Mouse (Mus musculus): ENCODE data around the gene Draxin.

Gene Draxin

DNA sequence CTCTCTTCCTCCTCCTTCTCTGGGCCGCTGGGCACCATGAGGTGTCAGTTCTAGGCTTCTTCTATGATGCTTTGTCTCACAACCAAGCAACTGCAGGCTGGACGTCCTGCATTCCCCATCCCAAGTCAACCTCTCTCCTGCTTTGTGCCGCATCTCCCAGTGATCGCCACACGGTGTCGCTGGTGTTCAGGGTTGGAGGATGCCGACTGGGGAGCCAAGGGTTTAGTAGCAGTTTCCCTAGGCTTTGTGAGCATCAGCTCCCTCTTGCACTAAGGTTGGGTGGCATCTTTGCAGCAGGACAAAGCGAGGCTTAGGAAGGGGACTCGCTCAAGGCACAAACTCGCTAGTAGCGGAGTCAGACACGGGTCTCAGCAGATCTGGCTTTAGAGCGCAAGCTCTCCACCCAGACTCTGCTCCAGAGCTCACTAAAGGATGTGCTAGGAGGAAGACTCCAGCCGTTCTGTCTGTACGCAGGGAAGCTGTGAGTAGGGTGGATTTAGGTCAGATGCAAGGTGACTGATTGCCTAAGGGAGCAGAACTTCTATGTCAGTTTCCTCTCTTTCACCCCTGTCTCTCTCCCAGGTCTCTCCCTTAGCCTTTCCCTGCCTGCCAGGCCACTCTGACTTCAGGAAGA lies 15.6 kb downstream of the Draxin start:
- DNase-seq, result peak; percentile 91

DNA sequence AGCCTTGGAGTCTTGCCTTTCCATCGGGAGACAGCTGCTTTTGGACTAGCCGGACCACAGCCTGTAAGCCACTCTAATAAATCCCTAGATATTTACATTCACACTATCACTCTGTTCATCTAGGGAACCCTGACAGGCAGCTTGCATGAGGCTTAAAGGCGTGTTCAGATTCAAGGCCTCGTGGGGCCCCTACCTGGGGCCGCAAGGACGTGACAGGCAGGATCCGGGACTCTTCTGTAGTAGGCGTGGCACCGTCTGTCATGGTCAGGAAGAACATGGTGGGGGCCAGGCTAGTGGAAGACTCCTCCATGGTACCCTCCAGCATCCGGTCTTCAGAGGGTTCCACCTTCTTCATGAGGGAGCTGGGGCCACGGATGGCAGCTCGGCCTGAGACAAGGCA lies 18.0 kb downstream of the Draxin start:
- no peak for DNase-seq

DNA sequence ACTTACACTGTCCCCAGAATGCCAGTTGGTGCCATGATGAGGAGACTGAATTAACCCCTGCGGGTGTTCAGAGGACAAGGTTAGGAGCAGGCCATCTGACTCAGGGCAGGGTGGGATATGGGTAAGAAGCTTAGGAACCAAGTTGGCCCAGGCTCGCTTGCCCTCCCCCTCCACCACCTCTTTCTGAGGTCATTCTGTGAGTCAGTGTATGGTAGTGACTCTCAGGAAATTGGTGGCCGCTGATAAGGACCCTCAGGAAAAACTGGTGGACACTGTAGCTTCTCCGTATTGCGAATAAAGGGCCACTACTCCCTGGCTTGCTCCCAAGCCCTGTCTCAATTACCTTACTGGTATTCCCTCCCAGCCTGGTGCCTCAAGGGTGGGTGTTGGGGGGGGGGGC lies 21.3 kb downstream of the Draxin start:
- DNase-seq, result no peak

DNA sequence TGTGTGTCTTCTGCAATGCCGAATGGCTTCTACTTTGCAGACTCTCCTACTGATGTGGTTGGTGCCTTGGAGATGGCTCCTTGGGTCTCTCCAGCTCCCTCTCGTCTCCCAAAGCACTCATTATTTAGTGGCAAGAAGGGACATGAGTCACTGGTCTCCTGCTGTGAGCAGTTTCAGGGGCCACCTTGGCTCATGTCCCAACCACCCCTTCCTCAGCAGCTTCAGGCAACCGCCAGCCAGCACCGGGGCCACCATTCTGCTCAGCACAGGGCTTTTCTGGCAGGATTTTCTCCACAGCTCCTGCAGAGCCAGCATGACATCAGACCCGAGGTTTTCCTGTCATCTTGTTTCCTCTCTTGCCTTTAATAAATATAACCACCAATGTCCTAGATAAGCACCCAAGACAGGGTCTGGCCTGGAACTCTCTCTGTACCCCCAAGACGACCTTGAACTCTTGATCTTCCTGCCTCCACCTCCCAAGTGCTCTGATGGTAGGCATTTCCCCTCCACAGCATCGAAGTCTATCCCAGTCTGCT lies 21.9 kb downstream of the Draxin start:
- no peak for DNase-seq

DNA sequence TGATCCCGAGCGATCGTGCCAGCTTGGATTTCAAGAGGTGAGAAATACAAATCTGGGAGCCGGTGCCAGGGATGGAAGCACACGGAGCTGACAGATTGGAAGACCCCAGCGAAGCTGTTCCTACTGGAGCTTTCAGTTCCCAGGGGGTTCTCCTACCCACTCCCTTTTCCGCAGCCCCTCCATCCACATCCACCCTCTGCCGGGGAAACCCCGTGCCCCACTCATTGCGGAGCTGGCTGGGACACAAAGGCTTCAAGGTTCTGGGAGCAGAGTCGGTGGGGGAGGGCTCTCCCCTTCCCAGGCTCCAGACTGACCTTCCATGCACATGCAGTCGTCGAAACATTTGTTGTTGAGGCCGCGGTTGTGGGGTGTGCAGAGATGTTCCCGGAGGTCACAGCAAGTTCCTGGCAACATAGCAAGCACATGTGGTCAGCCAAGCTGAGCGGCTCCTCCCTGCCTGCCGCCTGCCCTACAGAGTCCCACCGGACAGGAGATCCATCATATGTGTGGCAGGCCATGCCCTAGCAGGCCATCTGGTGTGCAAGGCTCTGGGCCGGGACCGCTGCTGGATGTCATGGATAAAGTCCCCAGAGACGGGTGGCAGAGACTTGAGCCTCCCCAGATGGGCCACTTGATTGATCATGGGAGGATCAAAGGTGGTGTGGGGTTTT lies 22.7 kb downstream of the Draxin start:
- peak; percentile 47 for DNase-seq

DNA sequence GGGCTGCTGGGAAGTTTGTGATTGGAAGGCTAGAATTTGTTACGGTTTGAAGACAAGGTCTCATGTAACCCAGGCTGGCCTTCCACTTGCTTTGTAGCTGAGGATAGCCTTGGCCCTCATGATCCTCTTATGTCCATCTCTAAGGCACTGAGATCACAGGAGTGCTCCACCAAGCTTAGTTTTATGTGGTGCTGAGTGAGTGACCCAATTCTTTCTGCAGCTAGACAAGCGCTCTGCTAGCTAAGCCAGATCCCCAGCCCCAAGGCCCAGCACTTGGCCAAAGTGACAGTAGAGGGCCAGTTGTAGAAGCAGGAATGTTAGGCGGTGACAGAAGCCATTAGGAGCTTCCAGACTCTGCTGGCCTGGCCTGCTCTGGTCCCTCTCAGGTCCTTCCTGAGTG lies 26.4 kb downstream of the Draxin start:
- no peak for DNase-seq

DNA sequence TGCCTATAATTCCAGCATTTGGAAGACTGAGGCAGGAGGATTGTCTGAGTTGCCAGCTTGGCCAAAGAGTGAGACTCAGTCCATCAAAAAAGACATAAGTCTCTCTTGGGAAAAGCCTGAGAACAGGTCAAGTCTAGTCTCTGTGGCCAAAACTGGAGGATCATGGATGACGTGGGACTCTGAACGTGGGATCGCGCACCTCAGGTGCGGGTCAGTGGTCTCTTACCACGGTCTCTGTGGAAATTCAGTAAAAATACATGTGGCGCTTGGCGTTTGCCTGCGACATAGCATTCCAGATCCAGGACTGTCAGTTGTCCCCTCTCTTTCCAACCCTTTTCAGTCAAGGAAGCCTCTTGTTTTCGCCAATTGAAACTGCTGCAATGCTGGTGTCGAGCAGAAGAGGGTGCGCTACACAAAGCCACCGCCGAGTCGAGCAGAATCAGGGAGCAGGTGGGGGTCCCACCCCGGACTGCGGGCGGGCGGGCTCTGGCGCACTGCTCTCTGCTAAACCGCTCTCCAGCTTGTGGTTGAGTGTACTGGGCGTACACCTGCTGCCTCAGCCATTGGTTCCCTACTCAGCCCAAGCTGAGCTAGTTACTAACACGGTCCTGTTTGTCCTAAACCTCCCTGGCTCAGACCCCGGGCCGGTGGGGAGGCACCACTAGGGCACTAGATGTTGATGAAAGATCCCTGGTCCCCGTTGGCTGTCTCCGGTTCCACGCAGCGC lies 28.5 kb downstream of the Draxin start:
- DNase-seq, result peak; percentile 73

DNA sequence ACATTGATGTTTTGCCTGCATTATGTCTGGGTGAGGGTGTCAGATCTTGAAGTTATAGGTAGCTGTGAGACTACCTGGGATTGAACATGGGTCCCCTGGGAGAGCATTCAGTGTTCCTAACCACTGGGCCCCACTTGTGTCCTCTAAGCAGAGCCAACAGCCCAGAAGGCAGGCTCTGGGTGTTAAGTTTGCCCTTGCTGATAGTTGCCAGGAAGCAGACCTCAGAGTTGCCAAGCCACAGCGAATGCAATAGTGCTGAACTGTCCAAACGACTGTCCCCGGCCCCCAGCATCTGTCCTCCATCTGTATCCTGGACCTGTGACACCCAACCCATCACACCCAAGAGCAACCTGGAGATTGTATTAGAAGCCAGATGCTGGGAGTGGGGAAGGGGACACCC lies 31.8 kb downstream of the Draxin start:
- no peak for DNase-seq

DNA sequence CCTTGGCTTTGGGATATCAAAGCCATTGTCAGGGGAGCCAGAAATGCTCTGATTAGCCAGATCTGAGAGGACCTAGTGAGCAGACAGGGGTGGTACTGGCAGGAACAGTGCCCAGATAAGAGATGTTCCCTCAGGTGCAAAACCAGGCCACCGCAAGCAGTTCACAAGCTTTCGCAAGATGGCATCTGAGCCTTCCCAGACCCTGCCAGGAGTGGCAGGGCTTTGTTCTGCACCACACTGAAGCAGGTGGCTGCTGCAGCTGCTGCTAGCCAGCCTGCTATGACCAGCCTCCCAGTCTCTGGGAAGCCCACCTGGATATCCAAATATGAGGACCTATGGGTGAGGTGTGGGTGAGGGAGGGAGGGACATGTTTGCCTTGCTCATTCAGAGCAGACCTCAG lies 32.6 kb downstream of the Draxin start:
- no peak for DNase-seq

DNA sequence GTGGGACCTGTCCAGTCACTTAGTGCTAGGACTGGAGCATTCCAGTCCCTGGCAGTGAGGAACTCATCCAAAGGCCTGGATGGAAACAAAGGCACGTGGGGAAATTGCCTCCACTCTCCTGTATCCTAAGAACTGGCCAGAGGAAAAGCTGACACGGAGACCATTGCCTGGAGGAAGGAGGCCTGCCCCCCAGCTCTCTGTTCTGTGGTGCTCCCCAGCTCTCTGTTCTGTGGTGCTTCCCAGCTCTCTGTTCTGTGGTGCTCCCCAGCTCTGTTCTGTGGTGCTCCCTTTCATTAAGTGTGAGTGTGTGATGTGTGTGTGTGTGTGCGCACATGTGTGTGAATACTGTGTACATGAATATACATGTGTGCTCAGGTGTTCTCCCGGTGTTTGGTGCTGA lies 35.4 kb downstream of the Draxin start:
- DNase-seq, result no peak

DNA sequence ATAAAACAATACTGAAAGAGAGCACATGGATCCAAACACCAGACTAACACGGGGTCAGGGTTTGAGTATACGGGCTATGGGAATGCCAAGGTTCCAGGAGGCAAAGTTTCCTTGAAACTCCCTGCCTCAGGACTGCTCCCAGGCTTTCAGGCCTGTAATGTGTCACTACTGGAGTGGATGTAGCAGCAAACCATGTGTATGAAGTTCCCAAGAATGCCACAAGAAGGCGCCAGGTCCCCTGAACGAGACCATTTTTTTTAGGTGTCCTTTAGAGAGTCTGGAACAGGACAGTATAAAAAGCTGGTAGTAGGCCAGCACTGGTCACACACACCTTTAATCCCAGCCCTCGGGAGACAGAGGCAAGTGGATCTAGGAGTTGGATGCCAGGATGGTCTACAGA lies 36.3 kb downstream of the Draxin start:
- no peak for DNase-seq

DNA sequence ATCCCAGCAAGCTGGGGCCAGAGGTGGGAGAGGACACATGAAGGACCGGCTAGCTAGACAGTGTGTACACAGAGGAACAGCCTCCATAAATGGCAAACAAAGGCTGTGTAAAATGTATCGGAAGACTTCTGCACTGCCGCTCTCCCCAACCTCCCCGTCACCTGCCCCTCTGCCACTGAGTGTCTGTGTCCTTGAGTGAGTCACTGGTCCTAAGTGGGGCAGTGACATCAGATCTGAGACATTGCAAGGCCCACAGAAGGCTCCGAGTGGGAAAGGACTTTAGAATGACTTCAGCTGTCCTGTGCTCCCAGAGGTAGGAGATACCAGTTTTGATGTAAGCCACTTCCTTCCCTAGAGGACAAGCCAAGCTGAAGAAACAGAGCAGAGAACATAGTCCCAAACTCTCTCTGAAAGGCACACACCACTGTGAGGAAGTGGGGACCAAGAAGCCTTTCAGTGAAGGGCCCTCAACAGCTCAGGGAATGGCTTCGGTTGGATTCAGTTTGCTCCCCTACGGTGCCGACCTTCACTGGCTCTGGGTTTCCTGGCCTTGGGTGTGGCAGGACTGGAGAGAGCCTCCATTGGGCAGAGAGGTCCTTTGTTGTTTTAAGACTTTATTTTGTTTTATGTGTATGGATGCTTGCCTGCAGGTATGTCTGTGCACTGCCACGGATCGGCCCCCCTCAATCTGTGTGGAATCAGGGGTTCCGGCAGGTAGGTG lies 37.8 kb downstream of the Draxin start:
- DNase-seq, result no peak

DNA sequence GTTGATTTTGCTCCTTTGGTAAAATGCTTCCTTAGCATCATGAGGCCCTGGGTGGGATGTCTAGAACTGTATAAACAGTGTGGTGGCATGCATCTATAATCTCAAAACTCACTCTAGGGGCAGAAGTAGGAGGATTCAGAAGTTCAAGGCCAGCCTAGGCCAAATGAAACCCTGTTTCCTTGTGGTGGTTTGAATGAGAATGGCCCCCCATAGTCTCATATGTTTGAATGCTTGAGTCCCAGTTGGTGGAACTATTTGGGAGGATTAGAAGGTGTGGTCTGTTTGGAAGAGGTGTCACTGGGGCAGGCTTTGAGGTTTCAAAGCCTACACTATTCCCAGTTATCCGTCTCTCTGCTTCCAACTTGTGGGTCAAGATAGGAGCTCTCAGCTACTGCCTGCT lies 39.3 kb downstream of the Draxin start:
- DNase-seq, result no peak

DNA sequence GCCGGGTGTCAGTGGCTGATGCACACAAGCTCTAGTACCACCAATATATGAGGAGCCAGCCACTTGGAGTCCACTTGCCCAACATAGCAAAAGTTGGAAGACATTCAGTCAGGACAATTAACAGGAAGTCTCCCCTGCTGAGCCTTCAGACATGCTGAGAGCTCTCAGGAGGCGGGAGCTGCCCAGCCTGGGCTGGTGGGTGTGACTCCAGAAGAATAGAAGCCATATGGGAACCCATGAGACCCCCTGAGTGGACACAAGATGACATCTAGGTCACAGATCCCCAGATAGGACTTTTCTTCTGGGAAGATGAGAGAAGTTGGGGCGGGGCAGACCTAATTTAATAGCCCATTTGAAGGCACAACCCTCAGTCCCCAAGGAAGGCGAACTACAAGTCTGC lies 41.3 kb downstream of the Draxin start:
- no peak for DNase-seq

DNA sequence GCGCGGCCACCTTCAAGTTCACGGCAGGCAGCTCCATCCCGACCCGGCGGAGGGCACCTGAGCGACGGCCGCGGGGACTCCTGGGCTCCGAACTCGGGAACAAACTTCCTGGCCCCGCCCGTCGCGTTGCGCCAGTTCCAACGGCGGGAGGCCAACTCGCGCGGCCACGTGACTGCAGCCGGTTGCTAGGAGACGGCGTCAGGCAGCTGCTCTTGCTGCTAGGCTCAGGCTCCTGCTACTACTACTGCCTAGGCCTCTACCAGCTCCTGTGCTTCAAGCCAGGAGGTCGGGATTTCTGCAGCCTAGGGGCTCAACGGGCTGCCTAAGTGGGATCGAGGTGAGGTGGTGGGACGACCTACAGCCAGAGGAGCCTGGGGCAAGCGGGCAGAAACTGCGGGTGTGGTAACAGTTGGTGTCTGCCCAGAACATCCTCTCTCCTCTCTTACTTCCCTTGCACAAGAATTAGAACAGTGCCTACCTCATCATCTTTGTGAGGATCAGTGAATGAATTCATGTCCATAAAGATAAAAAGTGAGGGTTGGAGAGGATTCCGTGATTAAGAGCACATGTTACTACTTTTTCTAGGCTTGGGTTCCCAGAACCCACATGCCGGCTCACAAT lies 42.5 kb downstream of the Draxin start, which contains the start of gene Agtrap:
TSS of gene Agtrap (minus strand) at position 125 of the 621 bp plus-strand sequence.
- peak; percentile 93 for DNase-seq

DNA sequence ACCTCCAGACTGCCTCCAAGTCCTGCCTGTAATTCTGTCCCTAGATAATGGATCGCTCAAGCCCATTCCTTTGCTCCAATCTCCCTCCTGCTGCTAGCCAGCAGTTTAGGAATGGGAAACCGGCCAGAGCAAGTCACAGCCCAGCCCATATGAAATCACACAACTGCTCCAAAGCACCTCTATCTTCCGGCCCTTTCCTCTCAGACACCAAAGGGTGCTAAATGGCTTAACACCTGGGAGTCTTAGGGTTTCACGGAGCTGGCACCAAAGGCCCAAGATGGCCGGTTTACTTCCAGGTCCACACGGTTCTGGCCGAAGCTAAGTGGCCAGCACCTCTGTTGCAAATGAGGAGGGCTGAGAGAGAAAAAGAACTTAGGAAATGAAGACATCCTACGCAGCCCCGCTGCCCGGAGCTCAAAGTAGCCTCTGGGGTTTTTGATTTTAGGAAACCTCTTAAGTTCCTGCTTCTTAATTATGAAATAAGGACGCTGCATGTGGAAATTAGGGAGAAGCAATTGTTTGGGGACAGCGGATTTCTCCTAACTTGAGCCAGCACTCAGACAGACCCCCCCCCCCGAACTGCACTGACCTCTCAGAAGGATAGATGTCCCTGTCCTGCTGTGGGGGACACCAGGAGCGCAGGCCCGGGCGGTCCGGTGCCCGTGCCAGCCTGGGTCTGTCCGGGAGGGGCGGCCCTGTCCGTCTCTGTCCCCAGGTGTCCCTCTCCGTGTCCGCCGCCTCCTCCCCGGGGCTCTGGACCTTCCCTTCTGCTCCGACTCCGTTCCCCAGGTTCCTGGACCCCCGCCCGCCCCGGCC lies 43.2 kb downstream of the Draxin start:
- no peak for DNase-seq

DNA sequence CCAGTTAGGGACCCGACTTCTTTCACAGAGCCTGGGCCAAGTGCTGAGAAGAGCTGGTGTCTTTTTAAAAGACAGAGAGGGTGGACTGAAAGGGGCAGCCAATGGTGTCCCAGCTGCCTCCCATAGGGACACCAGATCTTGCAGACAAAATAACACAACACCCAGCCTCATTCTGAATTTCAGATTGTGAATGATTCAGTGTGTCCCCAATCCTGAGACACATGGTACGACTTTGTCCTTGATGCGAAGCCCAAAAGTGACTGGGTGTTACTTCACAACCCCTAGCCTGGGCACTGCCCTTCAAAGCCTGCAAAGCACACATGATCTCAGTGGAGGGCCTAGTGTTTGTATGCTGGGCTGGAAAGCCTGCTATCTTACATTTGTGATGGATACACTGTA lies 44.6 kb downstream of the Draxin start:
- no peak for DNase-seq

DNA sequence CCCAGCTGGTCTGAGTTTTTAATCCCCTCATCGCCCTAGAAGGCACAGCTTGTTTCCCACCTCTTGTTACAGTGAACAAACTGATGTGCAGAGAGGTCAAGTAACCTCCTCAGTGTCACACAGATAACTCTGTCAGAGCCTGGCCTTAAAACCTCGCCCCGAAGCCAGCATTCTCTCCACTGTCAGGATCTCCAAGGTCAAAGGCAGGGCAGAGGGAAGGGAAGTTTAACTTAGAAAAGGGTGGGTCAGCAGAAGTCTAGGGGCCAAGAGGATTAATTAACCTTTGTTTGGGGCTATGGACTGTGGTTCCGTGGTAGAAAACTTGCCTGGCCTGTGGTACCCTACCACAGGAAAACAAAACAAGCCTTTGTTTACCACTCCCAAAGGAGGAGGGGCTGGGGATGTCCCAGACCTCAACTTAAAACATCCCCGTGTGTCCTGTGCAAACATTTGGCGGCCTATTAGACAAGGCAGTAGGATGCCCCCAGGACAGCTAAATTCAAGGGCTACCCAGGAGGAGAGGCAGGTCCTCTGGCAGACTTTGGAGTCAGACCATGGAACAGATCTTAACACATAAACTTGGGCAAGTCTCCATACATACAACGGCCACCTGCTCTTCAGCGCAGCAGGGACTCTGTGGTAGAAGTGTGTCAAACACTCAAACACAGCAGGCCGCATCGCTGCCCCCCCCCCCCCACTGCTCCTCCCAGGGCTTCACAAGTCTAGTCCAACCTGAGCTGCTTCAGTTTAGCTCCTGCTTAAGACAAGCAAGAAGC lies 45.2 kb downstream of the Draxin start:
- DNase-seq, result no peak

DNA sequence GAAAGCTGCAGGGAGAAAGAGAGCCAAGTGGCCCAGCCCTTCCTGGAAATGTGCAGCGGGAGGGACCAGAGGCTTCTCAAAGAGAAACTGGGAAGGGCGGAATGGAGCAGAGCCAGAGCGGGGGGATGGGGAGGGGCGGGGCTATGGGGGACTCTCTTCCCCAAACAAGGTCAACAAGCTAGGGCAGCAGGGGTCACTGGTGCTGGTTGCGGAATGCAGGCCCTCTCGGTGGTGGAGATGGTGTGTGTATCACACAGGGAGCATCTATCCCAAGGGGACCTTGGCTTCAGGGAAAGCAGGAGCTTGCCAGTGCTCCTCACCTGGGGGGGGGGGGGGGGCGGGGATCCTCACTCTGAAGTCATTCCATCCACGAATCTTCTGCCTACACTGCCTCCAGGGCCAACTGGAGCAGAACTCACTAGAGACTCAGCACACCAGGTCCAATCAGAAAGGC lies 46.2 kb downstream of the Draxin start:
- DNase-seq, result no peak

DNA sequence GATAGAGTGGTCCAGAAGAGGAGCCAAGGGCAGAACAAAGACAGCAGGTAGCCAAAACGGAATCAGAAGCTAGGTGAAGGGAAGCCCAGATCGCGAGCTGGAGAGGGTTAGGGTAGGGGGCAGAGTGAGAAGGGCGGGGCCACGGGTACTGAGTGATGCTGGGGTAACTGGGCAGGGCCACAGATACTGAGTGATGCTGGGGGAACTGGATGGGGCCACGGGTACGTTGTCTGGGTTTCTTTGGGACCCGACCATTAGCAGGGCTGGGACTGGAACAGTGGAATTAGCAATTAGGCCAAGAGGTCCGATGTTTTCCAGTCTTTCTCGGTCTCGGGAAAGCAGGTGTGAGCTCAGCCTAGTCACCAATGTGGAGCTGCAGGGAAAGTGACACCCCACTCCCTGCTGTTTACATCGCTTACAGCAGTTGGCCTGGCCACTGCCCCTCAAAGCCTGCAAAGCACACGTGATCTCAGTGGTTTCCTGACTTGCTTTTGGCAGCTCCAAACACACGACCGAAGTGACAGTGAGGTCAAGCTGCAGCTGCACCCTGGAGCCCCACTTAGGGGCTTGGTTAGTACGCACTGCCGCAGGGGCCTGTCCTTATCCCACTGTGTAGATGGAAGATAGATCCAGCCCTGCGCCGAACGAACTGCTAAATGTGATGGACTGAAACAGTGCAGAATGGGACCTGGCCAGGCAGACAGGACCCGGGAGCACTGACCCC lies 47.2 kb downstream of the Draxin start:
- no peak for DNase-seq

Data from right cerebral cortex, postnatal 4 days (tissue).